Mouse (Mus musculus) forebrain, embryonic 16.5 days (tissue): ENCODE measurements around the gene Bach2. TPM values are rescaled to one million over a fixed set of nuclear protein-coding genes. Genes with fewer than 3 reads are reported as not detected.

ENCODE experiments used
- ATAC-seq: fragments of 200-750 bp; cut with Nextera tagmentation; 2 replicates; pipeline ENCODE4 v1.8.0; 2017; ENCODE audit warnings: mild to moderate bottlenecking, moderate library complexity
- H3K27ac ChIP-seq: fragments of 300-500 bp; sonication (generic); 2 replicates; pipeline ENCODE4 v1.5.1; 2014; ENCODE audit warnings: low read length, control low read depth
- H3K27me3 ChIP-seq: fragments of 300-500 bp; sonication (generic); replicated peaks from 2 replicates; pipeline ENCODE4 v1.6.1; 2014; ENCODE audit warnings: low read length; ENCODE audit not compliant: control insufficient read depth, insufficient read depth
- H3K36me3 ChIP-seq: fragments of 300-500 bp; sonication (generic); 2 replicates; pipeline ENCODE4 v1.6.1; 2014; ENCODE audit not compliant: control insufficient read depth, insufficient read depth
- H3K4me1 ChIP-seq: fragments of 300-500 bp; sonication (generic); replicated peaks from 2 replicates; pipeline ENCODE4 v1.6.1; 2014; ENCODE audit warnings: low read length; ENCODE audit not compliant: control insufficient read depth, insufficient read depth
- H3K4me2 ChIP-seq: fragments of 300-500 bp; sonication (generic); 2 replicates; pipeline ENCODE4 v1.6.1; 2014; ENCODE audit warnings: mild to moderate bottlenecking, low read length, control low read depth
- H3K4me3 ChIP-seq: fragments of 300-500 bp; sonication (generic); replicated peaks from 2 replicates; pipeline ENCODE4 v1.5.1; 2014; ENCODE audit warnings: mild to moderate bottlenecking, low read length, control low read depth
- H3K9ac ChIP-seq: fragments of 300-500 bp; sonication (generic); replicated peaks from 2 replicates; pipeline ENCODE4 v1.6.1; 2014; ENCODE audit warnings: low read depth, low read length, control low read depth
- H3K9me3 ChIP-seq: fragments of 300-500 bp; sonication (generic); 2 replicates; pipeline ENCODE4 v1.6.1; 2016; ENCODE audit warnings: low read length; ENCODE audit not compliant: control insufficient read depth
- WGBS: fragments of 180-500 bp; shearing (Covaris S2); extraction: QIAGEN DNeasy Blood & Tissue Kit; methylation state at CpG from one replicate; pipeline ENCODE4 v1.1.7; 2014; 5-methylcytosine and 5-hydroxymethylcytosine counted together
- polyA plus RNA-seq: library from polyadenylated mRNA; unstranded; fragments of >200 nt; fragmentation: Nextera tagmentation; extraction: Ambion mirVana; gene quantifications from 2 replicates; pipeline ENCODE4 v1.2.1, GENCODE M21; 2015

Gene Bach2
- polyA plus RNA-seq, 1 experiment from 2014 or later: 33.3 TPM

GRCm38 (mm10) chr4:32334131-32334530 lies 95.5 kb downstream of the Bach2 start:
- Histone ChIP-seq H3K4me2 (no peak overlapping the region), H3K36me3 (no peaks in the 10 kb centered on the region), H3K9me3 (no peaks in the 10 kb centered on the region), H3K27ac (no peak overlapping the region), H3K4me3 (no peak overlapping the region), H3K27me3 (no peaks in the 10 kb centered on the region), H3K9ac (no peak overlapping the region), H3K4me1 (peaks cover 18% of the 10 kb centered on the region)
- WGBS: 95% methylated on average over 1 of the region's 1 CpGs
- ATAC-seq: no peak

DNA sequence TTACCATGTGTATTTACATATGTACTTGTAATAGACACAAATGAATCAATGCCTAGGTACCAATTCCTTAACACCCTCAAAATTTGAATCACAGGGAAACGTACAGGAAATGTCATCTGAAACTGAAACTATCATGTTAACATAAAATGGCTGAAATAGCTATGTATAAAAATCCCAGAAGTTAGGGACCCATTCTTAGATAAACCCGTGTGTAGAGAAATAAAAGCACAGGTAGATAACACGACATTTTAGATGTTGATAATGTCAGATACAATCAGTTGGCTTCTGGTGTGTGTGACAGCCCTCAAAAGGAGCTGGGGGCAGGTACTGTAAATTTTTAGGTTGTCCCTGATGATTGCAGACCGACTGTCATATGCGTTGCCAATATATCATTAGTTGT lies 96.2 kb downstream of the Bach2 start:
- no peak overlapping the region for H3K4me3 ChIP-seq
- WGBS: 90% methylated on average over 5 of the region's 5 CpGs

DNA sequence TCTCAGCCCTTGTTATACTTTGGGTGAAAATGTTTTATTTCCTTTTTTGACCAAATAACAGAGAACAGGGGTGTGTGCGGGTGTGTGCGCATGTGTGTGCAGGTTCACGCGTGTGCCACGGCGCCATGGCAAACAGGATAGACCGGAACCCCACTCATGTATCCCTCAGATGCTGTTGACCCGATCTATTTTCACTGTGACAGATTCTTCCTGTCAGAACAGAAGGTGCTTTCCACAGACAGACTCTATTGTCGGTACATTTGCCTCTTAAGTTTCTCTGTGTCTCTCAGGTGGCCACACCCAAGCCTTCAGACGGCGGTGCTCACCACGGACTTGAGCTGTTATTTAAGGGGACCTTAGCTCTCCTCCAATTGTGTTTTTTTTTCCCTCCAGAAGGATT lies 97.1 kb downstream of the Bach2 start:
- Histone ChIP-seq H3K4me2 (no peak overlapping the region), H3K27me3 (no peaks in the 10 kb centered on the region), H3K4me3 (no peak overlapping the region), H3K36me3 (no peaks in the 10 kb centered on the region), H3K9ac (no peak overlapping the region), H3K4me1 (peaks cover 18% of the 10 kb centered on the region), H3K27ac (no peak overlapping the region), H3K9me3 (no peaks in the 10 kb centered on the region)
- ATAC-seq: no peak
- WGBS: 83% methylated on average over 12 of the region's 12 CpGs

More for the DNA sequence above, 96.2 kb downstream of the Bach2 start:
- no peaks in the 10 kb centered on the region for H3K27me3 ChIP-seq
- no peaks in the 10 kb centered on the region for H3K36me3 ChIP-seq
- no peak overlapping the region for H3K4me2 ChIP-seq
- no peak overlapping the region for H3K9ac ChIP-seq
- no peaks in the 10 kb centered on the region for H3K9me3 ChIP-seq
- ATAC-seq: no peak
- H3K27ac ChIP-seq: no peak overlapping the region
- peaks cover 18% of the 10 kb centered on the region for H3K4me1 ChIP-seq

GRCm38 (mm10) chr4:32336642-32337041 lies 98.0 kb downstream of the Bach2 start:
- H3K36me3 ChIP-seq: no peaks in the 10 kb centered on the region
- no peak for ATAC-seq
- no peak overlapping the region for H3K9ac ChIP-seq
- WGBS: 71% methylated on average over 4 of the region's 4 CpGs
- H3K9me3 ChIP-seq: no peaks in the 10 kb centered on the region
- H3K27ac ChIP-seq: no peak overlapping the region; the same call in 1 of the 2 replicates
- H3K4me1 ChIP-seq: peaks cover 18% of the 10 kb centered on the region
- H3K4me3 ChIP-seq: no peak overlapping the region
- H3K4me2 ChIP-seq: no peak overlapping the region
- H3K27me3 ChIP-seq: no peaks in the 10 kb centered on the region

DNA sequence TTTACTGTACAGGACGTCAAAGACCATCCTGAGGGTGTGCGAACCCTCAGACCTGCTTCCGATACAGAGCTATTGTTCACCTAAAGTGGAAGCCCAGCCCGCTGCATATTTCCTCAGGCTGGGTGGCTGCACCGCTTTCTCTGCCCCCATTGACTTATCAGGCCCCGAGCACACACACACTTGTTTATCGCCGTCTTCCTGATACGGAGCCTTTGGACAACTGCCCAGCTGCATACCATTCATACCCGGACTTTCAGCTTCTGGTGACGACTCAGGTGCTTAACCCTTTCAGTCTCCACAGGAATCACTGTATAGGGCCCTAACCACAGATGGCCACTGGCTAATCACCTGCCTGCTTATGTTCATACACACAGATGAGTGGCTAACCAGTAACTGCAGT lies 99.0 kb downstream of the Bach2 start:
- Histone ChIP-seq H3K4me1 (peaks cover 18% of the 10 kb centered on the region), H3K27me3 (no peaks in the 10 kb centered on the region), H3K36me3 (no peaks in the 10 kb centered on the region), H3K27ac (no peak overlapping the region), H3K4me3 (no peak overlapping the region), H3K4me2 (no peak overlapping the region), H3K9ac (no peak overlapping the region), H3K9me3 (no peaks in the 10 kb centered on the region)
- 0 out of 2 replicates have a peak, but pooled peaks have one; percentile 15 for ATAC-seq
- WGBS: 11% methylated on average over 11 of the region's 11 CpGs

DNA sequence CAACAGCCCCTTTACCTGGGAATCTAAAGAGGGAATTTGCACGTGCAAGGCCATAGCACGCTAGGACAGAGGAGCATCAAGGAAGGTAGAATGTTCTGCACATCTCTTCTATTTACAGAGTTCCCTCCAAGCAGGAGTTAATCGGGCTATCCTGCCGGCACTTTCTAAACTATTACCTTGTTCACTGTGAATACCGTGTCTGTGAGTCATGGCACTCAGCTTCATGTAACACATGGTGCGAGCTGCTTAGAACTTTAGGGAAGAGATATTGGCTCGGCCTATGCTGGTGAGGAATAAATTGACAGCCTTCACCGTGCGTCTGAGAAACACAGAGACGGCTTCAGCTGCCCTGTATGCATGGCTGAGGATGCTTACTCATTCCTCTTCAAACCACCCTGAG lies 99.8 kb downstream of the Bach2 start:
- no peaks in the 10 kb centered on the region for H3K27me3 ChIP-seq
- no peak overlapping the region for H3K4me2 ChIP-seq
- no peak overlapping the region for H3K9ac ChIP-seq
- H3K27ac ChIP-seq: no peak overlapping the region
- H3K9me3 ChIP-seq: no peaks in the 10 kb centered on the region
- H3K4me1 ChIP-seq: peaks cover 21% of the 10 kb centered on the region
- H3K4me3 ChIP-seq: no peak overlapping the region
- 61% methylated on average over 10 of the region's 10 CpGs for WGBS
- ATAC-seq: peak; percentile 30; the same call in 1 of the 2 replicates
- H3K36me3 ChIP-seq: no peaks in the 10 kb centered on the region

- no peak for ATAC-seq
- Histone ChIP-seq H3K27me3 (no peaks in the 10 kb centered on the region), H3K9me3 (no peaks in the 10 kb centered on the region), H3K36me3 (no peaks in the 10 kb centered on the region), H3K4me1 (peaks cover 28% of the 10 kb centered on the region), H3K4me2 (no peak overlapping the region), H3K27ac (no peak overlapping the region), H3K4me3 (no peak overlapping the region), H3K9ac (no peak overlapping the region)
- 26% methylated on average over 7 of the region's 7 CpGs for WGBS
Measured at GRCm38 (mm10) chr4:32340844-32341243, 102.2 kb downstream of the Bach2 start.

DNA sequence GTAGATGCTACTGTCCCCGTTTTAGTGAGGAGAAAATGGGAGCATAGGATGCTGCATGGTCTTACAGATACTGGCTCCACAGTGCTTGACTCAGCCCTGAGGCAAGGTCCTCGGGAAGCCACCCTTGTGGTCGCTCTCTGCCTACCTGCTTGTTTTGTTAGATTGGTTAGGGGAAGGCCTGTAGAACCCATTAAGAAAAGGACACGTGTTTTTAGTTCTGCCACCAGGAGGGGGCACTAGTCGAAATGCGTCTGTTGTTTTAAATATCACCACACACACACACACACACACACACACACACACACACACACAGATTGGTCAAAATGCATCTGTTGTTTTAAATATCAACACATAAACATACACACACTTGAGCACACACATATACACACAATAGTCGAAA lies 103.7 kb downstream of the Bach2 start:
- WGBS: 77% methylated on average over 7 of the region's 7 CpGs
- H3K4me2 ChIP-seq: no peak overlapping the region
- H3K9ac ChIP-seq: no peak overlapping the region
- no peaks in the 10 kb centered on the region for H3K36me3 ChIP-seq
- no peak overlapping the region for H3K4me3 ChIP-seq
- H3K4me1 ChIP-seq: peaks cover 24% of the 10 kb centered on the region
- no peak overlapping the region for H3K27ac ChIP-seq
- H3K27me3 ChIP-seq: no peaks in the 10 kb centered on the region
- H3K9me3 ChIP-seq: no peaks in the 10 kb centered on the region
- no peak for ATAC-seq

DNA sequence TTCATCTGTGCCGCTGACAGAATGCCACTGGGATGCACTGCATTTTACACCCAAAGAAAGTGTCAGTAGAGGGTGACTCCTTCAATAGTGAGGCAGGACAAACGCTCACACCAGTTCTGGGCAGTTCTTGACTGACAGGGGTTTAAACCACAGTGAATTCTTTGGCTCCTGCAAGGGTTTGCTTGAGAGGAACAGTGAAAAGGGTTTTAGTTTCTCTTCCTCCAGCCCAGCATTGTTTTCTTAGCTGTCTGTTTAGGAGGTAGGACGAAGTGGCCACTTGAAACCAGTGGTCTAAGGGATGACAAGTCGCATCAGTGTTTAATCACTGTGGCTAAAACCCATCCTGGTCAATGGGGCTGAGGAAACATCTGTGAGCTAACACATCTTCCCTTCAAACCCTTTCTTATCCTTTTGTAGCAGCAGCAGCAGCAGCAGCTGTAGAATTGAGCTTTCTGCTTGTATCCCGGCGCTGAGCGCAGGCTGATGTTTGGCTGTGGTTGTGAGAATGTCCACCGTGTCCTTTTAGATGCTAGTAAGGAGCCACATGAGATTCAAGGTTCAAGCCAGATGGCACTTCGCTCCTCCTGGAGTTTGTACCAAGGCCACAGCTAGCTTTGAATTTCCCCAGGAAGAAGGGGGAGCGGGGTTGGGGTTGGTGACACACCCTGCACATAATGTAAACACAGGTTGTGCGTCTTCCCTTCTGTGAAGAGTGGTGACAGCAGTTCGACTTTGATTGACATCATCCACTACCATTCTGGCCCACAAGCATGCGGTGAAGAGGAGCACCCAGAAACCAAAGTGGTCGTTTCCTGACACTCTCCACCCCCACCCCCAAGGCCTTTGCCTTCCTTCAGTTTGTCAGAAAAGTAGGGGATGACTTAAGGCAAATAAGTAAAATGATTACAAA lies 104.9 kb downstream of the Bach2 start:
- H3K4me3 ChIP-seq: no peak overlapping the region
- H3K4me2 ChIP-seq: no peak overlapping the region
- no peaks in the 10 kb centered on the region for H3K27me3 ChIP-seq
- 59% methylated on average over 14 of the region's 14 CpGs for WGBS
- no peaks in the 10 kb centered on the region for H3K36me3 ChIP-seq
- H3K27ac ChIP-seq: no peak overlapping the region
- H3K9ac ChIP-seq: no peak overlapping the region
- H3K4me1 ChIP-seq: peaks cover 14% of the 10 kb centered on the region
- no peak; the same call in 1 of the 2 replicates for ATAC-seq
- no peaks in the 10 kb centered on the region for H3K9me3 ChIP-seq
